Mouse (Mus musculus): ENCODE measurements around the gene 1110008P14Rik.

The 1110008P14Rik gene

DNA sequence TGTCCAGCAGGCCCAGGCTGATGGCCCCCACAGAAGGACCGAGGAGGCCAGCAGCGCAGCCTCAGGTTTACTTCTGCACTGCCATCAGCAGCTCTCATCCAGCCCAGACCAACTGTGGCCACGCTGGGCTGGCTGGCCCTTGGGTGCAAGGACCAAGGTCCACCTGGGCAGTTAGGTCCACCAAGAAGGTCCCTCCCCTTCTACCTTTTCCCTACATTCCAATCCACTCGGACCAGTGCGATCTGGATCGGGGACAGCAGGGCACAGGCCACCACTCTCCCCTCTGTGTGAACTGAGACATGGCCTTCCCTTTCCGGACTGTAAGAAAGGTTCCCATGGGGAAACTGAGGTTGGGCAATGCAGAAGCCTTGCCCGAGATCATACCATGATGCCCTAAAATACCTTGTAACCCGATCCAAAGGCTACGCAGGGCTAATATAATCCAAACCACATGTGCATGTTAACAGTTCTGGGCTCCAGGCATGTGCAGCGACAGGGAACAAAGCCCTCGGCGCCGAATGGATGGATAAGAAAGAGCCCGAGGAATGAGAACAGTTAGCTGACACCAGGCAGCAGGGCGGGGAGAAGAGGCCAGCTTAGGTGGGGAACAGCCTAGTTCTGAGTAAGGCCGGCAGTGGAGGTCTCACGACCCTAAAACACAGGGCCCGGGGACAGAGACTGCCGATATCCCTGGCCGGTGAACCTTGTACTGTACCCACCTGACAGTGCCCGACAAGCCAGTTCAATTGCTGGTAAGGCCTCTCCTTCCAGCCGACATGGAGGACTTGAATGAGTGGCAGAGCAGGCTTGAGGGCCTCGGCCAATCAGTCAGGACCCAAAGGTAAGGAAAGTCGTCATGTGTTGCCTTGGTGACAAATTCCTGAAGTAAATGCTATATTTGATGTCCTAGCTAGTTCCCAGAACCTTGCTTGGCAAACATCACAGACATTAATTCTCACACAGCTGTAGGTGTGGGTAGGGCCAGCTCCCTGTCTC, 27.0 kb upstream of the 1110008P14Rik start:
- DNase-seq (ENCODE audit: low read depth, low spot score), result no peak

DNA sequence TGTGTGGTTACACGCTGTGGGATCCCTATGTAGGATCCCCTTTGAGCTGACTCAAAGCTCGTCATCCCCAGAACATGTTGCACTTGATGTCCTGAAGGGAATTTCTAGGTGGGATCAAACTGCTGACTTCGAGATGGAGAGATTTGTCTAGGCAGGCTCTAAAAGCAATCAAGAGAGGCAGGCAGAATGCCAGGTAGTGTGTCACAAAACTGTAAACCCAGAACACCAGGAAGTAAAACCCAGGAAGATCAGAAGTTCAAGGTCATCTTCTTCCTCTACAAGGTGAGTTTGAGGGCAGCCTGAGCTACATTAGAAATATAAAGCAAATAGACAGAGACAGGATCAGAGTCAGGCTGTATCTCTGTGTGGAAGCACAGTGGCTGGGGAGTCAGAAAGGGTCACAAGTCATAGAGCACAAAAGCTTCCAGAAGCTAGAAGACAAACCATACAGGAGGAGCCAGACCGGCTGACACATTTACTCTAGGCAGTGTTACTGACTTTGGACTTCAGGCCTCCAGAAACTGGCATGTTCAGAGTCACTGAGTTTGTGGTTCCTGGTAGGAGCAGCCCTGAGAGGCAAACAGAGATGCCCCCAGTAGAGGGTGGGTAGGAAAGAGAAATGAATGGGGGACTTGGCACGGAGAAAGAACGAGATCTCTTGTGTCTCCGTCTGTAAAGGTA, 25.5 kb upstream of the 1110008P14Rik start:
- no peak for DNase-seq (ENCODE audit: low read depth, low spot score)

DNA sequence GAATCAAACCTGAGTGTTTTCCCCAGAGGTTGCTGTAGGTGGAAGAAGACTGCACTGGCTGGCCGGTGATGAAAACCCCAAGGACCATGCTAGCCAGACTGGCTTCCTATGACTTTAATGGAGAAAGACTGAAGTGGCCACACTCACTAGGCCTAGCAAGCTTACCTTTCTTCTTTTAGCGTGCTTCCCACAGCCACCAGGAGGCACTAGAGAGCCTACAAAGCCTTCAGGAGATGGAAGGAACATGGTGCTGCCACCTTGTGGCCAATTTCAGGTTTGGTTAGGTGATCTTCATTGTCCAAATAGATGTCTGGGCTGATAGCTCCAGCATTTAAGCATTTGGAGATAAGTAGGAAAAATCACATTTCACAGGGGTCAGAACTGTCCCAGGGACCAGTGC, 22.9 kb upstream of the 1110008P14Rik start:
- DNase-seq (ENCODE audit: low read depth, low spot score), result peak; percentile 82

DNA sequence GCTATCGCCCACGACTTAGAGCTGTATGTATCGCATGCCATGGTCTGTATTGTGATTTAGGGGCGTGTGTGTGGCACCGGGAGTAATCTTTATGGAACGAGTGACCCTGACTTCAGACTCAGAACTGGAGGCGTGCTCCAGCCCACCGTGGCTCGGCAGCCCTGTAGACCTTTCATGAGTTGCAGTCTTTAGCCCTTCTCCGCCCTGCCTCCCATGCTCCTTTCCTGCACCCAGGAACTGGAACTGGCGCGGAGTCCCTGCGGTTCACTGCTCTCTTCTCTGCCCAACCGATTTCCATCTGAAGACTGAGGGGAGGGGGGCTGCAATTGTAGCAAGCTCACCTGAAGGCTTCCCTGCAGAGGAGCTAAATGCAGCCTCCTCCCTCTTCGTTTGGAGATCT, 15.0 kb upstream of the 1110008P14Rik start:
- DNase-seq (ENCODE audit: low read depth, low spot score), result no peak

DNA sequence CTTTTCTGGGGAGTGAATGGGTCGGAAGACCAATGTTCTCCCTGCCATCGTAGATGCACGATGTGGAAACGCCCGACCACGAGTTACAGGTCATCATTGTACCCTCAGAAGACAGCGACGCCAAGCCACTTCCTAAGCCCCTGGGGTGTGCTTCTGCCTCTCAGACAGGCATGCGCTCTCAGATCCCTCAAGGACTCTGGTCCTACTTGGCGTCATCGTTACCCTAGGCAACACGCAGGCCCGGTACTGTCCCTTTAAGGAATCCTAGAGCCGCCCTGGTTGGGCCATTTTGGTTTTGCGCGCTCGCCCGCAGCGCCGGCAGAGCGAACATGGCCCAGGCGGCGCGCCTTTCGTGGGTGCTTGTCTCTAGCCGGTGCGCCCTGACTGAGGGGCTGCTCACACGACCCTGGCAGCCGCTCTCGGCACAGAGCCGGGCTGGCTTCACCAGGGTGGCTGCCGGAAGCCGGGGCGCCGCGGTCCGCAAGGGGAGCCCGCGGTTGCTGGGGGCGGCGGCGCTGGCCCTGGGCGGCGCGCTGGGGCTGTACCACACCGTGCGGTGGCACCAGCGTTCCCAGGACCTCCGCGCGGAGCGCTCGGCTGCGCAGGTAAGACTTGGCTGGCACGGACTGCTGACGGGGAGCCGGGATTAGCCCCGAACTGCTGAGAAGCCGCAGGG, 14.3 kb upstream of the 1110008P14Rik start:
- peak; percentile 94 for DNase-seq (ENCODE audit: low read depth, low spot score)

DNA sequence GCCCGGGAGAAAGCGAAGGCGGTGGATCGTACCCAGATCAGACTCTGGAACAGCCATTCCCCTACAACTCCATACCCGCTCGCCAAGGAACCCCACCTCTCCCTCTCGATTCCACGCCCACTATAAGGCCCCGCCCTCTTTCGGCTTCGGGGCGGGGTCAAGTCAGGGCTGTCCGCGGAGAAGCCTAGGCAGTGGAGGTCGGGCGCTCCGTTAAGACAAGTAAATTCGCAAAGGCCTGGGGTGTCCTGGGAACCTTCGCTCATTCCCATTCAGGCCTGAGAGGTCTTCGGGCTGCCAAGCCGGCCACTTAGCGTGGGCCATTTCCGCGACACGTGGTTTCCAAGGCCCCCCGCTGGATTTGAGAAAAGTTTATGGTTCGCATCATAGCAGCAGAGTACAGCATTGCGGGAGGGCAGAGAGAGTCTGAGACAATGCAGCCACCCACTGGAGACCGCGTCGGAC, 13.8 kb upstream of the 1110008P14Rik start, which contains the start of gene Ptges2:
TSS of gene Ptges2 (plus strand) at position 413 of the 462 bp plus-strand sequence.
- peak; percentile 90 for DNase-seq (ENCODE audit: low read depth, low spot score)

DNA sequence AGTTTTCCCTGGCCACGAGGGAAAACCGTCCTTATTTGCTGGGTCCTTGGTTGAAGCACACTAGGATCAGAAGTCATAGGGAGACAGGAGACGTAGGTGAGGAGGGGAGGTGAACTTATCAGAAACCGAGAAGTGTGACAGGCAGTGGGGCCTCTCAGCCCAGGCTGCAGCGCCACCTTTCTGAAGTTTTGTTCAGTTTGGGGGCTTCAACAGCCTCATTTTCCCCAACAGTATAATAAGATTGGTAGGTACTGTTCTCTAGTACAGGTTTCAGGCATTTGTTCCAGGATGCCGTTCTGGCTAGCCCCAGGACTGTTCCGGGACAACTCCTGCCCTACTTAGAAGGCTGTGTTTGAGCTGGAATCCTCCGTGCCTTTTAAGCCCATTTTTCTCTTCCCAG, 13.2 kb upstream of the 1110008P14Rik start:
- no peak for DNase-seq (ENCODE audit: low read depth, low spot score)

DNA sequence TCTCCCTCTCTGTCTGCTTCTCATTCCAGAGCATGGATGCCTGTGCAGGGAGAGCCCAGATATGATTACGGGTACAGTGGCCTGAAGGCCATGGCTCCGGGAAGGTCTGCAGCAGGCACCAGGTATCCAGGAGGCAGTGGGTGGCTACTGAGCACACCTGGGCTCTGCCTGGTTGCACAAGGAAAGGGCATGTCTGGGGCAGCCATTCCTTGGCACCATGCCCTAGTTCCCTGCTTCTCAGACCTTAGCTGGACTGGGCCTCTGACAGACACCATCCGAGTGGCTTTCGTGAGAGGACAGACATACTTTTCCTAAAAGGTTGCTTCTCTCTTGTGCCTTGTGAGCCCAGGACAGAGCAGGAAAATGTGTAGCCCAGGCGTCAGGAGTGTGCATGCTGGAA, 10.3 kb upstream of the 1110008P14Rik start:
- DNase-seq (ENCODE audit: low read depth, low spot score), result no peak

DNA sequence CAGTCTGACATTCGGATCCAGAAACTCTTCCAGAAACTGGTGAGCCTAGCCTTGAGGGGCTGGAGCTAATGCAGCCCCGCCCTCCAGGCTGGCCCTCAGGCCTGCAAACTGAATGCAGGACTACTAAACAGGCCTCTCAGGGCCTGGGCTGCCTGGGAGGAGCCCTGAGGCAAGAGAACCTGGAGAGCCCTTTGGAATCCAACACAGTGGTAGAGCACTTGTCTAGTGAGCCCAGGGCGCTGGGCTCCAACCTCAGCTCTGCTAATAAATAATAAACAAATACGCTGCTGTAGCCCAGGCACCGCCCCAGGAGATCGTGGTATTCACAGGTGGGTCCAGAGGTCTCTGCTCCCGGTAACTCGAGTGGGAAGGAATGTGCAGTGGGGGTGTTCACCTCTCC, 9.1 kb upstream of the 1110008P14Rik start:
- DNase-seq (ENCODE audit: low read depth, low spot score), result no peak

DNA sequence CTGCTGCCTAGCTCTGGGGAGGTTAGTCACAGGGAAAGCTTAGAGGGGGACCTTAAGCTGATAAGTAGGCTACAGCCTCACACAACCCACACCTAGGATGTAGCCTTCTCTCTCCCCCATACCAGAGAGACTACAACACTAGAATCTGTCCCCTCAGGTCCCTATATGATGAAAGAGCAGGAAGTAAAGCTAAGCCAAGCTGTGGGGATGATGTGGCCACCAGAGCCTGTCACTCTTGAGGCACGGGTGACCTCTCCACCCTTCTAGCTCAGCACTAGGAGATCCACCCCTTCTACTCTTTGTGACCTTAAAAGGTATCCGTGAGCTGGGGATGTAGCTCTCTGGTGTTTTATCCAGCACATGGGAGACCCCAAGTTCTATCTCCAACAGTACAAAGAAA, 7.4 kb upstream of the 1110008P14Rik start:
- DNase-seq (ENCODE audit: low read depth, low spot score), result no peak

DNA sequence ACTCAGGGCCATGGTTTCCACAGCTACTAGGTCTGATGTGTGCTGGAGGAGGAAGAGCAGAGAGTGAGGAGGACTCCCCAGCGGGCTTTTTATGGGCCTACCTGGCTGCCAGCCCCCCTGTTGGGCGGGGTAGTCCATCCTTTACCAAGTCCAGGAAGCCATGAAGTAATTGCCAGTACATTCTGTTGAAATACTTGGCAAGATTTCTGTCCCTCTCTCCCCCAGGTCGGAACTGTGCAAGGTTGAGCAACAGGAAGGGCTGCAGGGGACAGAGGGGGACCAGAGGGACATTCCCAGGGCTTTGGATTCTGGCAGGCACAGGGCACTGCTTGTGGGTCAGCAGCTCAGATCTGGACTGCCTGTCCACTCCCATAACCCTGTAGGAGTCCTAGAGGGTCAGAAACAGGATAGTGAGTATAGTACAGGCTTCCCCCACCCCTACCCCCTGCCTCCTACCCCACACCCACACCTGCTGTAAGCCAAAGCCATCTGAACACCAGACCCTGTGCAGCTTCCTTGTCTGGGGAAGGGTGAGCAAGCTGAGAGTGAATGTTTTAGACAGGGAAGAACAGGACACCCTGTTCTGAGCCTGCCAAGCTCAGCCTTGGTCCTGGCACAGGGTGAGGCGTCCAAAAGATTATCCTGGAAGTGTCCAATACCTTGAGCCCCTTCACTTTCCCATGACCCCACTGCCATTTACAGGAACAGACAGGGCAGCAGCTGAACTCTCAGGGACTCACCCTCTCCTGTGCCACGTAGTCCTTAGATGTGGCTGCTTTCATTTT, 6.2 kb upstream of the 1110008P14Rik start, which contains the start of gene Lcn2:
TSS of gene Lcn2 (minus strand) at position 547 of the 785 bp plus-strand sequence.
- DNase-seq (ENCODE audit: low read depth, low spot score), result no peak

DNA sequence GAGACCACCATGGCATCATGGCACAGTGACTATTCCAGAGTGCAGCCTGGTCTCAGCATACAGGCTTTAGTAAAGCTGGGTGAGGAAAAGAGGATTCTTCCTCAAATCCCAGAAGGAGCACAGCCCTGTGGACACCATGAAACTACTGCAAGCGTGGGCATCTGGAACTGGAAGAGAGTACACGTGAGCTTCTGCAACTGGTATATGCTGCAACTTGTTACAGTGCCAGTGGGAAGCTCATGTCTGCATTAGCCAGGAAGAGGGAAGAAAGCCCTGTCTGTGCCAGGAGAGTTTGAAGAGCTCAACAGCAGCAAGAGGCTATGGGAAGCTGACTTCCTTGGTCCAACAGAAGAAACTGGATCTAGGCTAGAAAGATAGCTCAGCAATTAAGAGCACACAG, 951 bp upstream of the 1110008P14Rik start:
- no peak for DNase-seq (ENCODE audit: low read depth, low spot score)

DNA sequence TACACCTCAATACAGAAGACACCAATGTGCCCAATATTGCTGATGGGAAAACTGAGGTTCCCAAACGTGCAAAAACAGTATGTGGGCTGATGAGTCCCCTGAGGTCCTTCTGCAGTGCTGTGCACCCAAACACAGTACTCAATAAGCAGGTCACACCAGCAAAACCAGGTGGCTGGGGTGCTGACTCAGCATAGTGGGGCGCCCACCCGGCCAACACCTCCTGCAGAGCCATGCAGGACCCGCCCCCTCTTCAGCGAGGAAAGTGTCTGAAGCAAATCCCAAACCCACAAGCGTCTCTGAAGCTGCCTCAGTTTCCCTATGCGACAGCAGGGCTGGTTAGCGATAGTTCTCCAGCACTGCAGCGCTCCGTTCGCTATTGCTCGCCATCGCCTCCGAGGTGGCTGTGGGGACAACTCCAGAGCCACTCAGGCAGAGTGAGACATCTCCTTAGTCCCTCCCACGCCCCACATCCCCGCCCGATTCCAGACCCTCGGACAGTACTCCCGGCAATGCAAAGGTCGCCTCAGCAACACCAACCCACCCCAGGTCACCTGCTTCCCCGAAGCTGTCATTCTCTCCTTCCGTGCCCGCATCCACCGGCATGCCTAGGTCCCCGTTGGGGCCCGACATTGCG, 480 bp downstream of the 1110008P14Rik start:
- no peak for DNase-seq (ENCODE audit: low read depth, low spot score)

DNA sequence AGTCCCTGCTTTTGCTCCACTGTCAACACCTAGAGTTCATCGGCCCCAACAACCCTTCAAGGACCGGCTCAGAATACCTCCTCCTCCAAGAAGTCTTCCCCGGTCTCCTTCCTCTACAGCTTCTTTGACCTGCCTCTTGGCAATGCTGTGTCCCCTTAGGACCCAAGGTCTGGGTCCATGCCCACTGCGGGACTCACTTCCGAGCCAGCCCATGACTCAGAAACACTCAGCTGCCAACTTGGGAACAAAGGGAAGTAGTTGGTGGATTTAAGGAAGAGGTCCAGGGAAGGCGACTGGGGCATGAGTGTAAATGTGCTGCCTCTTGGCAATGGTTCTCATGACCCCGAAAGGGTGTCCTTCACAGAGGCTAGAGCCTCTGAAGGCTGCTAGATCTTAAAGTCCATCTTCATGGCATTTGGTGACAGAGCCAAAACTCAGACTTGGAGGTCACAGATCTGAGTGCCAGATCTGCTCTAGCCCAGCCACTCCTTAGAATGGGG, 1.7 kb downstream of the 1110008P14Rik start:
- DNase-seq (ENCODE audit: low read depth, low spot score), result no peak

DNA sequence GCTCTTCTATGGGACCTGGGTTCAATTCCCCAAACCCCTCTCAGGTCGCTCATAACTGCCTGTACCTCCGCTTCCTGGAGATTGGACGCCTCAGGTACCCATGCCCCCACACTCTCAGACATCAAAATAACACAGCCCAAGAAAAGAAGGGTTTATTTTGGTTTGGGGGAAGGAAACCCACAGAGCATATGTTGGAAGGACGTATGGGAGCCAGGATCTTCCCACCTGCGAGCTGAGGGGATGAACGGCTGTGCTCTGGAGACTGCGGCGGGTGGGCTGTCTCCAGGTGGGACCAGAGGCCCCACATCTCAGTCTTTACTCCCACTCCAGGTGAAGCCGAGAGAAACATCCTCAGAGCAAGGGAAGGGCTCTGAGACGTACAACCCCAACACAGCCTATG, 4.8 kb downstream of the 1110008P14Rik start:
- DNase-seq (ENCODE audit: low read depth, low spot score), result no peak

DNA sequence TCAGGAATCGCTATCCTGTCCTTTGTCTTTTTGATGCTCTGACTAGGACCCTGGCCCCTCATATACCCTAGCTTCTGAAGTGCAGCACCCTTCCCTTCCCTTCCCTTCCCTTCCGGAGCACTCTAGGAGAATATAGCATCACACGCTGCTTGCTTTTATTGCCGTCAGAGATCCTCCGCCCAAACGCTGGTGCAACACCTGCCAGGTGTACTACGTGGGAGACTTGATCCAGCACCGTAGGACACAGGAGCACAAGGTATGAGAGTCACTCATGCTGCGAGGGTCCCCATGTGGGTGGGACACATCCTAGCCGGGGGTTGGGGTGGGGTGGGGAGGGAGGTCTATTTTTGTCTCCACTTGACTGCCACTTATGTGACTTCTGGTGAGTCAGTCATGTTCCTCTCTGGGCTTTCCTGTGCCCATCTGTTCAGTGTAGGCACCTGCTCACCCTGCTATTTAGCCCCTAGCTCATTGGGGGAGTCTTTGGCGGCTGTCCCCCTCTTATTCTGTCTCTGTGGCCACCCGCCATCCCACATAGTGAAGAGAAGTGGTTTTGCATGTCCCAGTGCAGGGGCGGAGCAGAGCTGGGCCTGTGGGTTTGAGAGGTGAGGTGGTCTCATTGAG, 6.3 kb downstream of the 1110008P14Rik start:
- DNase-seq (ENCODE audit: low read depth, low spot score), result no peak

DNA sequence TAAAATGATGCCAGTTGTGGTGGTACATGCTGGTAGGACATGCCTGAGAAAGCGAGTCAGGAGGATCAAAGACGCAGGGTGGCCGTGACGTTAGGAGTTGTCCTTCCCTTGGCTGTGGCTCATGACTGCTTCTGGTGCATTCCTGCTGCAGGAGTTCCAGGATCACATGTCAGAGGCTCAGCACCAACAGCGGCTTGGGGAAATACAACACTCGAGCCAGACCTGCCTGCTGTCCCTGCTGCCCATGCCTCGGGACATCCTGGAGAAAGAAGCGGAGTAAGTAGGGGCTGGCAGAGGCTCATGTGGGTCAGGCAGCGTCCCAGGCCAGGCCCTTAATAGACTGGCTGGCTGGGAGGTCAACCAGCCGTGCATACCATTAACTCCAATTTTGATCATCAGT, 7.5 kb downstream of the 1110008P14Rik start:
- DNase-seq (ENCODE audit: low read depth, low spot score), result no peak

DNA sequence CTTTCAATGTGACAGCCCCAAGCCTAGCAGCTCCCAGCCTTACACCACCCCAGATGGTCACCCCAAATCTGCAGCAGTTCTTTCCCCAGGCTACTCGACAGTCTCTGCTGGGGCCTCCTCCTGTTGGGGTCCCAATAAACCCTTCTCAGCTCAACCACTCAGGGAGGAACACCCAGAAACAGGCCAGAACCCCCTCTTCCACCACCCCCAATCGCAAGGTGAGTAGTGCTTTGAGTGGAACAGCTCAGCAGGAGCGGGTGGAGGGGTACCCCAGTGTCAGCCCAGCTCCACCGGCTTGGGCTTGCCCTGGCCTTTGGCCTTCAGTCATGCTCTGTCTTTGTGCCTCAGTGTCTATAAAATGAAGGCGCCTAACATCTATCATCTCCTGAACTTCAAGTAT, 14.4 kb downstream of the 1110008P14Rik start:
- DNase-seq (ENCODE audit: low read depth, low spot score), result no peak

DNA sequence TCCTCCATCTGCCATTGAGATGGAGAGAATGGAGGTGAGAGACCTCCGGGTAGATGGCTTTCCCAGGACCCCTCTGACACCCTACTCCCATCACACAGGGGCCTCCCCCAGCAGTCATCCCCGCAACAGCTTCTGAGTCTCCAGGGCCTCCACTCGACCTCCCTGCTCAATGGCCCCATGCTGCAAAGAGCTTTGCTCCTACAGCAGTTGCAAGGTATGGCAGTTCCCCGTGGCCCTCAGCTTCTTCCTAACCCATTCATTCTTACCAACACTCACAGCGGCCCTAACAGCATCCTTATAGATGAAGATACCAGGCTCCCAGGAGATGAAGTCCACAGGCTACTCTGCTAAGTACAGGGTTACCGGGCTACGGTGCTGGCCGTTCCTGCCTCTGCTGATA, 17.6 kb downstream of the 1110008P14Rik start:
- DNase-seq (ENCODE audit: low read depth, low spot score), result no peak
